In the genomic region with DNA sequence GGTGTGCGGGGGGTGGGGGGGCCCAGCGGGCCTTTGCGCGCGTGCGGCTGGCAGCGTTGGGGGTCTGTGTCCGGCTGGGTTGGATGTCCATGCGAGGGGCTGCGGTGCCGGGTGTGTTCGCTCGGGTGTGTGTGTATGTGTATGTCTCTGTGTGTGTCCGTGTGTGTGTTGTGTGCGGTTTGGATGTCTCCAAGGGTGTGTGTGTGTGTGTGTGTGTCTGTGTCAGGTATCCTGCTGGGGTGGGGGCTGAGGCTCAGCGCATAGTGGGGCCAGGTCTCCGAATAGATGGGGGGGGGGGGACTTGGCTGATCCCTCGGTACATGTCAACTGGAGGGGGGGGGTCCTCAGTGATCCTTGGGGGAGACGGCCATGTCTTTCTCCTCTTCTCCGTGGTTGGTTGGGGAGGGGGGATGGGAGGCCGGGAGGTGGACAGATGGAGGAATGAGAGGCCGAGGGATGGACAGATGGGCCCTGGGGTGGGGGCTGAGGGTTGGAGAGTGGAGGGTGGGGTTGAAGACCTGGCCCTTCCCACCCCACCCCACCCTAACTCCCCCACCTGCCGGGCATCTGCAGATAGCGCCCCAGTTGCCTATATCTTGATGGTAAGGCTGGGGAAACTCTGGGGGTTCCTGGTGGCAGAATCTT, we compare ENCODE assay signal across 8 mouse cellular contexts. TPM values are rescaled to one million over a fixed set of nuclear protein-coding genes. Genes with fewer than 3 reads are reported as not detected.
DNase-seq lines count a peak whose midpoint lies in the region; ATAC-seq lines count a peak whose summit lies in the region.

No protein-coding gene starts in this region.

- H3K4me1 ChIP-seq in lung, embryonic 15.5 days, result peaks cover 6% of the 10 kb centered on the region; the same call in 1 of the 2 replicates
- H3K4me1 ChIP-seq in intestine, embryonic 14.5 days (replicated peaks; ENCODE audit: control insufficient read depth, insufficient read depth, low read length), result peaks cover 7% of the 10 kb centered on the region
- H3K4me1 ChIP-seq in neural tube, embryonic 15.5 days, result peaks cover 18% of the 10 kb centered on the region

- peak overlapping the region; percentile 84 for H3K9ac ChIP-seq in lung, embryonic 15.5 days
- peak overlapping the region; percentile 79 for H3K9ac ChIP-seq in intestine, embryonic 14.5 days (ENCODE audit: low read length)
- H3K9ac ChIP-seq in neural tube, embryonic 15.5 days (replicated peaks), result peak overlapping the region; percentile 89

- WGBS in lung, embryonic 15.5 days, result 1% methylated on average over 22 of the region's 24 CpGs
- 3% methylated on average over 19 of the region's 24 CpGs for WGBS in intestine, embryonic 14.5 days
- WGBS in neural tube, embryonic 15.5 days, result 3% methylated on average over 21 of the region's 24 CpGs

- H3K9me3 ChIP-seq in lung, embryonic 15.5 days, result no peaks in the 10 kb centered on the region
- H3K9me3 ChIP-seq in intestine, embryonic 14.5 days (ENCODE audit: control insufficient read depth, low read length), result no peaks in the 10 kb centered on the region
- no peaks in the 10 kb centered on the region for H3K9me3 ChIP-seq in neural tube, embryonic 15.5 days (replicated peaks)

- H3K36me3 ChIP-seq in lung, embryonic 15.5 days, result 0 out of 2 replicates have a peak, but pooled peaks cover 5% of the 10 kb centered on the region
- H3K36me3 ChIP-seq in intestine, embryonic 14.5 days (ENCODE audit: control insufficient read depth, insufficient read depth, low read length), result peaks cover 9% of the 10 kb centered on the region; the same call in 1 of the 2 replicates
- peaks cover 27% of the 10 kb centered on the region for H3K36me3 ChIP-seq in neural tube, embryonic 15.5 days

- H3K27ac ChIP-seq in lung, embryonic 15.5 days, result peak overlapping the region; percentile 70
- H3K27ac ChIP-seq in intestine, embryonic 14.5 days (ENCODE audit: low read depth), result no peak overlapping the region
- peak overlapping the region; percentile 81 for H3K27ac ChIP-seq in neural tube, embryonic 15.5 days (replicated peaks)

- H3K27me3 ChIP-seq in lung, embryonic 15.5 days, result no peaks in the 10 kb centered on the region
- H3K27me3 ChIP-seq in intestine, embryonic 14.5 days (replicated peaks; ENCODE audit: control insufficient read depth, insufficient read depth, low read length), result no peaks in the 10 kb centered on the region
- H3K27me3 ChIP-seq in neural tube, embryonic 15.5 days (replicated peaks), result no peaks in the 10 kb centered on the region

- peak overlapping the region; percentile 85 for H3K4me3 ChIP-seq in lung, embryonic 15.5 days
- H3K4me3 ChIP-seq in intestine, embryonic 14.5 days (ENCODE audit: low read depth, low read length), result peak overlapping the region; percentile 73
- H3K4me3 ChIP-seq in neural tube, embryonic 15.5 days (replicated peaks), result peak overlapping the region; percentile 82

- DNase-seq in cerebellum, adult 9-11 months, result peak; percentile 47
- no peak for DNase-seq in cerebellum, adult 8-10 months
- no peak for DNase-seq in lung, postnatal 4 days
- no peak for DNase-seq in intestine, embryonic 14.5 days (ENCODE audit: low spot score)
- DNase-seq in frontal cortex, postnatal 10 days (ENCODE audit: low spot score in 2 of 2), result no peak
- DNase-seq in spleen, postnatal 4 days (ENCODE audit: low spot score in 2 of 2), result no peak

- ATAC-seq in lung, embryonic 15.5 days (ENCODE audit: borderline replicate concordance, extremely low read depth, low FRiP score, low TSS enrichment), result no peak
- peak; percentile 12; the same call in 1 of the 2 replicates for ATAC-seq in intestine, embryonic 14.5 days (replicated peaks; ENCODE audit: low FRiP score, low TSS enrichment, low read depth)
- ATAC-seq in neural tube, embryonic 15.5 days (ENCODE audit: low FRiP score), result peak; percentile 53

- peak overlapping the region; percentile 98 for H3K4me2 ChIP-seq in lung, embryonic 15.5 days
- H3K4me2 ChIP-seq in intestine, embryonic 14.5 days (ENCODE audit: low read length), result peak overlapping the region; percentile 88
- peak overlapping the region; percentile 80 for H3K4me2 ChIP-seq in neural tube, embryonic 15.5 days

RNA-seq across cellular contexts. Expression of gene Lrfn1, which starts 0.7 kb away (rescaled TPM):
- 3.1 and 3.8 TPM in 2 replicates for polyA plus RNA-seq in lung, embryonic 15.5 days (2015; fragmentation: Nextera tagmentation; extraction: Ambion mirVana)
- polyA plus RNA-seq in intestine, embryonic 14.5 days (2014; fragmentation: Nextera tagmentation; extraction: Ambion mirVana), result 3.6 and 4.1 TPM in 2 replicates
- 16.0 and 18.7 TPM in 2 replicates for polyA plus RNA-seq in neural tube, embryonic 15.5 days (2015; fragmentation: Nextera tagmentation; extraction: Ambion mirVana)

RNA-seq across cellular contexts. Expression of gene Gmfg, which starts 15.2 kb away (rescaled TPM):
- polyA plus RNA-seq in lung, embryonic 15.5 days (2015; fragmentation: Nextera tagmentation; extraction: Ambion mirVana), result 36.5 and 38.9 TPM in 2 replicates
- polyA plus RNA-seq in intestine, embryonic 14.5 days (2014; fragmentation: Nextera tagmentation; extraction: Ambion mirVana), result 12.5 and 16.9 TPM in 2 replicates
- polyA plus RNA-seq in neural tube, embryonic 15.5 days (2015; fragmentation: Nextera tagmentation; extraction: Ambion mirVana), result 5.3 and 33.8 TPM in 2 replicates

RNA-seq across cellular contexts. Expression of gene Ifnl2, which starts 57.8 kb away (rescaled TPM):
- not detected in 2 replicates for polyA plus RNA-seq in lung, embryonic 15.5 days (2015; fragmentation: Nextera tagmentation; extraction: Ambion mirVana)
- polyA plus RNA-seq in intestine, embryonic 14.5 days (2014; fragmentation: Nextera tagmentation; extraction: Ambion mirVana), result not detected in 2 replicates
- polyA plus RNA-seq in neural tube, embryonic 15.5 days (2015; fragmentation: Nextera tagmentation; extraction: Ambion mirVana), result not detected in 2 replicates

RNA-seq across cellular contexts. Expression of gene Paf1, which starts 59.7 kb away (rescaled TPM):
- 80.7 and 88.2 TPM in 2 replicates for polyA plus RNA-seq in lung, embryonic 15.5 days (2015; fragmentation: Nextera tagmentation; extraction: Ambion mirVana)
- 64.4 and 71.6 TPM in 2 replicates for polyA plus RNA-seq in intestine, embryonic 14.5 days (2014; fragmentation: Nextera tagmentation; extraction: Ambion mirVana)
- polyA plus RNA-seq in neural tube, embryonic 15.5 days (2015; fragmentation: Nextera tagmentation; extraction: Ambion mirVana), result 89.3 and 96.0 TPM in 2 replicates

RNA-seq across cellular contexts. Expression of gene Med29, which starts 60.0 kb away (rescaled TPM):
- polyA plus RNA-seq in lung, embryonic 15.5 days (2015; fragmentation: Nextera tagmentation; extraction: Ambion mirVana), result 51.2 and 53.8 TPM in 2 replicates
- polyA plus RNA-seq in intestine, embryonic 14.5 days (2014; fragmentation: Nextera tagmentation; extraction: Ambion mirVana), result 53.3 and 60.2 TPM in 2 replicates
- polyA plus RNA-seq in neural tube, embryonic 15.5 days (2015; fragmentation: Nextera tagmentation; extraction: Ambion mirVana), result 48.4 and 50.0 TPM in 2 replicates
